In genomic region chr17:83985333-83985790, GRCm38 (mm10) we compare ENCODE assay signal across 9 mouse cellular contexts.
DNase-seq lines count a peak whose midpoint lies in the region; ATAC-seq and TF ChIP-seq lines count a peak whose summit lies in the region.
"Had no signal": no experiment of that assay in that cellular context is flagged by ENCODE, and none has a peak within 500 bp of the region (broad histone marks: within the 10 kb centered on the region; RNA-seq: fewer than 3 reads in every experiment).

No protein-coding gene starts in this region.

- peak overlapping the region; percentile 14; the same call in 1 of the 2 replicates for H3K27ac ChIP-seq in layer of hippocampus, adult 2 months
- H3K27ac ChIP-seq in embryonic facial prominence, embryonic 14.5 days (replicated peaks; ENCODE audit: low read depth, low read length): peak overlapping the region; percentile 94
- H3K27ac ChIP-seq in hindbrain, embryonic 15.5 days (replicated peaks): peak overlapping the region; percentile 68; the same call in 1 of the 2 replicates
- 0 out of 2 replicates have a peak overlapping the region, but pooled peaks have one; percentile 63 for H3K27ac ChIP-seq in midbrain, embryonic 14.5 days (replicated peaks; ENCODE audit: low read depth, low read length)
- H3K27ac ChIP-seq: liver, embryonic 14.5 days had no signal

- H3K9me3 ChIP-seq in embryonic facial prominence, embryonic 14.5 days (ENCODE audit: control insufficient read depth, low read length): no peaks in the 10 kb centered on the region
- H3K9me3 ChIP-seq in hindbrain, embryonic 15.5 days: no peaks in the 10 kb centered on the region
- H3K9me3 ChIP-seq in midbrain, embryonic 14.5 days (ENCODE audit: control insufficient read depth, low read length): no peaks in the 10 kb centered on the region

- ATAC-seq in embryonic facial prominence, embryonic 14.5 days (ENCODE audit: low read depth): peak; percentile 13; the same call in 1 of the 2 replicates
- ATAC-seq in hindbrain, embryonic 15.5 days (ENCODE audit: low FRiP score, low read depth): no peak
- ATAC-seq in midbrain, embryonic 14.5 days (ENCODE audit: low FRiP score, low TSS enrichment): no peak
- no peak for ATAC-seq in inflammation-experienced regulatory T-cells, adult 6 months

- no peak for DNase-seq in layer of hippocampus, adult 2 months (ENCODE audit: low spot score in 2 of 2)
- no peak for DNase-seq in layer of hippocampus, adult 18-20 months (ENCODE audit: low spot score in 2 of 2)
- peak; percentile 51 for DNase-seq in embryonic facial prominence, embryonic 14.5 days (ENCODE audit: low spot score)
- no peak for DNase-seq in midbrain, embryonic 14.5 days
- DNase-seq in MN1 (ENCODE audit: low spot score): no peak
- DNase-seq in gastrocnemius, postnatal 10 days: no peak

- peaks cover 82% of the 10 kb centered on the region for H3K4me1 ChIP-seq in embryonic facial prominence, embryonic 14.5 days (ENCODE audit: control insufficient read depth, insufficient read depth, low read length)
- peaks cover 31% of the 10 kb centered on the region for H3K4me1 ChIP-seq in hindbrain, embryonic 15.5 days (replicated peaks)
- peaks cover 13% of the 10 kb centered on the region for H3K4me1 ChIP-seq in midbrain, embryonic 14.5 days (ENCODE audit: control insufficient read depth, insufficient read depth, low read length)

- H3K4me2 ChIP-seq in embryonic facial prominence, embryonic 14.5 days (ENCODE audit: low read depth, low read length): no peak overlapping the region
- H3K4me2 ChIP-seq in hindbrain, embryonic 15.5 days: no peak overlapping the region
- H3K4me2 ChIP-seq in midbrain, embryonic 14.5 days (ENCODE audit: low read length): no peak overlapping the region

- no peaks in the 10 kb centered on the region for H3K36me3 ChIP-seq in embryonic facial prominence, embryonic 14.5 days (ENCODE audit: control insufficient read depth, insufficient read depth, low read length)
- H3K36me3 ChIP-seq in hindbrain, embryonic 15.5 days: no peaks in the 10 kb centered on the region
- no peaks in the 10 kb centered on the region for H3K36me3 ChIP-seq in midbrain, embryonic 14.5 days (ENCODE audit: control insufficient read depth, insufficient read depth, low read length)

- H3K27me3 ChIP-seq in embryonic facial prominence, embryonic 14.5 days (replicated peaks; ENCODE audit: control insufficient read depth, insufficient read depth, low read length): no peaks in the 10 kb centered on the region
- H3K27me3 ChIP-seq in hindbrain, embryonic 15.5 days: no peaks in the 10 kb centered on the region
- H3K27me3 ChIP-seq in midbrain, embryonic 14.5 days (ENCODE audit: control insufficient read depth, insufficient read depth, low read length): no peaks in the 10 kb centered on the region

- WGBS in embryonic facial prominence, embryonic 14.5 days: 42% methylated on average over 17 of the region's 17 CpGs
- WGBS in hindbrain, embryonic 15.5 days: 42% methylated on average over 17 of the region's 17 CpGs
- 60% methylated on average over 17 of the region's 17 CpGs for WGBS in midbrain, embryonic 14.5 days

- no peak overlapping the region for H3K4me3 ChIP-seq in layer of hippocampus, adult 2 months
- H3K4me3 ChIP-seq in embryonic facial prominence, embryonic 14.5 days (ENCODE audit: low read depth, low read length): no peak overlapping the region
- no peak overlapping the region for H3K4me3 ChIP-seq in hindbrain, embryonic 15.5 days
- H3K4me3 ChIP-seq in midbrain, embryonic 14.5 days (replicated peaks; ENCODE audit: low read depth, low read length): no peak overlapping the region

- TF ChIP-seq CTCF in layer of hippocampus, adult 2 months (conservative IDR thresholded peaks at IDR 0.05): no peak

- H3K9ac ChIP-seq in embryonic facial prominence, embryonic 14.5 days (ENCODE audit: low read depth, low read length): no peak overlapping the region
- H3K9ac ChIP-seq in hindbrain, embryonic 15.5 days: no peak overlapping the region
- no peak overlapping the region for H3K9ac ChIP-seq in midbrain, embryonic 14.5 days (replicated peaks; ENCODE audit: low read length)
- H3K9ac ChIP-seq: liver, embryonic 14.5 days had no signal

Comparison
In these comparisons a context has a peak if more than half of its experiments do, and no peak if none do; other contexts are left out.
1. H3K27ac ChIP-seq: peak in every context shown above with its lines; median percentile 94 in embryonic facial prominence, embryonic 14.5 days; 68 in hindbrain, embryonic 15.5 days; 63 in midbrain, embryonic 14.5 days; 14 in layer of hippocampus, adult 2 months.